15 mouse cellular contexts compared by ENCODE assay signal in genomic region chr4:91157047-91157446, GRCm38 (mm10).
DNase-seq lines count a peak whose midpoint lies in the region; ATAC-seq and TF ChIP-seq lines count a peak whose summit lies in the region.
"Had no signal": no experiment of that assay in that cellular context is flagged by ENCODE, and none has a peak within 500 bp of the region (broad histone marks: within the 10 kb centered on the region; RNA-seq: fewer than 3 reads in every experiment).

No protein-coding gene starts in this region.

- H3K4me1 ChIP-seq in heart, embryonic 10.5 days, result no peaks in the 10 kb centered on the region
- peaks cover 9% of the 10 kb centered on the region for H3K4me1 ChIP-seq in midbrain, embryonic 10.5 days
- H3K4me1 ChIP-seq in midbrain, postnatal 0 days (ENCODE audit: insufficient read depth, low read length), result 0 out of 2 replicates have a peak, but pooled peaks cover 2% of the 10 kb centered on the region
- no peaks in the 10 kb centered on the region for H3K4me1 ChIP-seq in hindbrain, embryonic 14.5 days (replicated peaks; ENCODE audit: control insufficient read depth, insufficient read depth, low read length)
- H3K4me1 ChIP-seq: embryonic facial prominence, embryonic 15.5 days; heart, embryonic 15.5 days; lung, embryonic 15.5 days had no signal

- no peak overlapping the region for H3K4me2 ChIP-seq in midbrain, postnatal 0 days (ENCODE audit: low read depth, low read length, poor library complexity, severe bottlenecking)
- no peak overlapping the region for H3K4me2 ChIP-seq in hindbrain, embryonic 14.5 days (replicated peaks)
- H3K4me2 ChIP-seq: embryonic facial prominence, embryonic 15.5 days; heart, embryonic 15.5 days; limb, embryonic 12.5 days; lung, embryonic 15.5 days; neural tube, embryonic 15.5 days had no signal

- H3K9me3 ChIP-seq in heart, embryonic 10.5 days, result no peaks in the 10 kb centered on the region
- no peaks in the 10 kb centered on the region for H3K9me3 ChIP-seq in midbrain, embryonic 10.5 days (replicated peaks)
- no peaks in the 10 kb centered on the region for H3K9me3 ChIP-seq in midbrain, postnatal 0 days (ENCODE audit: low read length)
- H3K9me3 ChIP-seq in hindbrain, embryonic 14.5 days (ENCODE audit: control insufficient read depth, low read length), result no peaks in the 10 kb centered on the region
- H3K9me3 ChIP-seq: embryonic facial prominence, embryonic 15.5 days; heart, embryonic 15.5 days; limb, embryonic 12.5 days; lung, embryonic 15.5 days; neural tube, embryonic 15.5 days had no signal

- no peak for TF ChIP-seq CTCF in midbrain, postnatal 0 days (IDR thresholded peaks at IDR 0.05)

- no peak overlapping the region for H3K4me3 ChIP-seq in heart, embryonic 10.5 days
- no peak overlapping the region for H3K4me3 ChIP-seq in midbrain, embryonic 10.5 days
- no peak overlapping the region for H3K4me3 ChIP-seq in midbrain, postnatal 0 days (ENCODE audit: low read depth, low read length)
- H3K4me3 ChIP-seq in hindbrain, embryonic 14.5 days (replicated peaks; ENCODE audit: low read length), result no peak overlapping the region
- H3K4me3 ChIP-seq: embryonic facial prominence, embryonic 15.5 days; heart, embryonic 15.5 days; limb, embryonic 12.5 days; lung, embryonic 15.5 days; neural tube, embryonic 15.5 days had no signal

- H3K9ac ChIP-seq in midbrain, postnatal 0 days (replicated peaks; ENCODE audit: low read length, poor library complexity, severe bottlenecking), result no peak overlapping the region
- no peak overlapping the region for H3K9ac ChIP-seq in hindbrain, embryonic 14.5 days
- H3K9ac ChIP-seq: embryonic facial prominence, embryonic 15.5 days; heart, embryonic 15.5 days; limb, embryonic 12.5 days; lung, embryonic 15.5 days; neural tube, embryonic 15.5 days had no signal

- DNase-seq in heart, adult 11 months, result peak; percentile 80
- DNase-seq in heart, embryonic 10.5 days (ENCODE audit: low spot score), result no peak
- peak; percentile 13 for DNase-seq in midbrain, embryonic 10.5 days (ENCODE audit: low spot score)
- no peak for DNase-seq in midbrain, postnatal 0 days (ENCODE audit: low spot score)
- peak; percentile 42 for DNase-seq in lung, postnatal 10 days
- peak; percentile 44 to 60 for DNase-seq in urinary bladder, postnatal 4 days (ENCODE audit: low spot score in 2 of 2)
- DNase-seq in spleen, postnatal 14 days (ENCODE audit: low spot score in 2 of 2), result no peak
- no peak for DNase-seq in hindbrain, embryonic 14.5 days (ENCODE audit: low spot score)

- no peak for ATAC-seq in midbrain, postnatal 0 days (ENCODE audit: low FRiP score)
- ATAC-seq in hindbrain, embryonic 14.5 days (ENCODE audit: low FRiP score), result no peak
- ATAC-seq: forebrain, embryonic 14.5 days; inflammation-experienced regulatory T-cells, adult 6 months had no signal

- H3K27me3 ChIP-seq in heart, embryonic 10.5 days (ENCODE audit: insufficient read depth, poor library complexity, severe bottlenecking), result no peaks in the 10 kb centered on the region
- H3K27me3 ChIP-seq in midbrain, embryonic 10.5 days (ENCODE audit: low read depth, poor library complexity, severe bottlenecking), result no peaks in the 10 kb centered on the region
- H3K27me3 ChIP-seq in midbrain, postnatal 0 days (ENCODE audit: insufficient read depth, low read length), result no peaks in the 10 kb centered on the region
- no peaks in the 10 kb centered on the region for H3K27me3 ChIP-seq in hindbrain, embryonic 14.5 days (ENCODE audit: control insufficient read depth, insufficient read depth, low read length)
- H3K27me3 ChIP-seq: embryonic facial prominence, embryonic 15.5 days; heart, embryonic 15.5 days; limb, embryonic 12.5 days; lung, embryonic 15.5 days; neural tube, embryonic 15.5 days had no signal

- H3K36me3 ChIP-seq in heart, embryonic 10.5 days, result no peaks in the 10 kb centered on the region
- no peaks in the 10 kb centered on the region for H3K36me3 ChIP-seq in midbrain, embryonic 10.5 days
- H3K36me3 ChIP-seq in midbrain, postnatal 0 days (ENCODE audit: insufficient read depth, low read length), result no peaks in the 10 kb centered on the region
- no peaks in the 10 kb centered on the region for H3K36me3 ChIP-seq in hindbrain, embryonic 14.5 days (replicated peaks; ENCODE audit: control insufficient read depth, insufficient read depth)
- H3K36me3 ChIP-seq: embryonic facial prominence, embryonic 15.5 days; heart, embryonic 15.5 days; limb, embryonic 12.5 days; lung, embryonic 15.5 days; neural tube, embryonic 15.5 days had no signal

- H3K27ac ChIP-seq in heart, embryonic 10.5 days, result no peak overlapping the region
- H3K27ac ChIP-seq in midbrain, embryonic 10.5 days (replicated peaks), result no peak overlapping the region
- no peak overlapping the region for H3K27ac ChIP-seq in midbrain, postnatal 0 days (ENCODE audit: low read depth, low read length)
- no peak overlapping the region for H3K27ac ChIP-seq in hindbrain, embryonic 14.5 days
- H3K27ac ChIP-seq: embryonic facial prominence, embryonic 15.5 days; heart, embryonic 15.5 days; limb, embryonic 12.5 days; lung, embryonic 15.5 days; neural tube, embryonic 15.5 days had no signal

- WGBS in heart, embryonic 10.5 days, result 56% methylated on average over 7 of the region's 7 CpGs
- WGBS in midbrain, embryonic 10.5 days, result 74% methylated on average over 7 of the region's 7 CpGs
- WGBS in midbrain, postnatal 0 days, result 64% methylated on average over 7 of the region's 7 CpGs
- 67% methylated on average over 7 of the region's 7 CpGs for WGBS in hindbrain, embryonic 14.5 days

Comparison
In these comparisons a context has a peak if more than half of its experiments do, and no peak if none do; other contexts are left out.
1. DNase-seq: peak in heart, adult 11 months (single experiment), midbrain, embryonic 10.5 days (single experiment), lung, postnatal 10 days (single experiment) and urinary bladder, postnatal 4 days (2 of 2); none in heart, embryonic 10.5 days (single experiment), midbrain, postnatal 0 days (single experiment), spleen, postnatal 14 days (0 of 2) and hindbrain, embryonic 14.5 days (single experiment).